Mouse (Mus musculus) hindbrain, embryonic 11.5 days (tissue): Measurements from ENCODE around the gene Zfp148. TPM values are rescaled to one million over a fixed set of nuclear protein-coding genes. Genes with fewer than 3 reads are reported as not detected.

ENCODE experiments used
- ATAC-seq: fragments of 200-750 bp; cut with Nextera tagmentation; 2 replicates; pipeline ENCODE4 v1.8.0; 2017; ENCODE audit warnings: mild to moderate bottlenecking, moderate TSS enrichment, moderate library complexity; ENCODE audit not compliant: low FRiP score
- DNase-seq: peaks from one replicate; pipeline ENCODE4 v3.0.0-alpha.2; 2015; ENCODE audit warnings: low spot score
- H3K27ac ChIP-seq: fragments of 300-500 bp; sonication (generic); 2 replicates; pipeline ENCODE4 v1.5.1; 2014; ENCODE audit warnings: mild to moderate bottlenecking, low read depth, low read length
- H3K27me3 ChIP-seq: fragments of 300-500 bp; sonication (generic); 2 replicates; pipeline ENCODE4 v1.6.1; 2014; ENCODE audit warnings: mild to moderate bottlenecking, low read length, moderate library complexity, mixed read lengths; ENCODE audit not compliant: control insufficient read depth, insufficient read depth
- H3K36me3 ChIP-seq: fragments of 300-500 bp; sonication (generic); 2 replicates; pipeline ENCODE4 v1.6.1; 2014; ENCODE audit warnings: mild to moderate bottlenecking, low read length, moderate library complexity, mixed read lengths; ENCODE audit not compliant: control insufficient read depth, insufficient read depth
- H3K4me1 ChIP-seq: fragments of 300-500 bp; sonication (generic); replicated peaks from 2 replicates; pipeline ENCODE4 v1.6.1; 2014; ENCODE audit warnings: low read length, mixed read lengths; ENCODE audit not compliant: control insufficient read depth, insufficient read depth
- H3K4me2 ChIP-seq: fragments of 300-500 bp; sonication (generic); replicated peaks from 2 replicates; pipeline ENCODE4 v1.6.1; 2014; ENCODE audit warnings: mild to moderate bottlenecking, low read depth, low read length
- H3K4me3 ChIP-seq: fragments of 300-500 bp; sonication (generic); 2 replicates; pipeline ENCODE4 v1.5.1; 2014; ENCODE audit warnings: low read depth, low read length
- H3K9ac ChIP-seq: fragments of 300-500 bp; sonication (generic); 2 replicates; pipeline ENCODE4 v1.6.1; 2014; ENCODE audit warnings: low read depth, low read length
- H3K9me3 ChIP-seq: fragments of 300-500 bp; sonication (generic); 2 replicates; pipeline ENCODE4 v1.6.1; 2016; ENCODE audit warnings: low read length; ENCODE audit not compliant: control insufficient read depth
- WGBS: fragments of 180-500 bp; shearing (Covaris S2); extraction: QIAGEN DNeasy Blood & Tissue Kit; methylation state at CpG from one replicate; pipeline ENCODE4 v1.1.7; 2014; 5-methylcytosine and 5-hydroxymethylcytosine counted together
- polyA plus RNA-seq: library from polyadenylated mRNA; unstranded; fragments of >200 nt; fragmentation: Nextera tagmentation; extraction: Ambion mirVana; gene quantifications from 2 replicates; pipeline ENCODE4 v1.2.1, GENCODE M21; 2014

Gene Zfp148
- polyA plus RNA-seq, 1 experiment from 2014 or later = 48.8 TPM

DNA sequence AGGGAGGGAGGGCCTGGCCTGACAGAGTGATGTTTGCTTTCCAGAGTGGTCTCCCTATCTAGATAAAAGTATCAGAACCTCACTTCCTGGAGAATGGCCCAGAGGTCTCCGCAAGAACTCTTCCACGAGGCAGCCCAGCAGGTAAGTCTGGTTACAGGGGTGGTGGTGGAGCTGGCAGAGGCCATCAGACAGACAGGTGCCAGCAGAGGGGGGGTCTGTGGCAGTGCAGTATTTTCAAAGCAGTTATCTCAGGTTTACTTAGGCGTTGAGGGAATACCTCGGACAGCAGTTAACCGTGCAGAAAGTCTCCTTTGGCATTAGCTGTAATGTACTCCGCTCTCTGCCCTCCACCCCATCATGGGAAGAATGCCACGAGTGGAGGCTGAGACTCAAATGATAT lies 137.6 kb downstream of the Zfp148 start:
- Histone ChIP-seq H3K27ac (no peak overlapping the region), H3K9me3 (no peaks in the 10 kb centered on the region), H3K4me1 (no peaks in the 10 kb centered on the region; the same call in 1 of the 2 replicates), H3K36me3 (no peaks in the 10 kb centered on the region), H3K4me3 (no peak overlapping the region), H3K4me2 (no peak overlapping the region), H3K27me3 (no peaks in the 10 kb centered on the region), H3K9ac (no peak overlapping the region)
- 74% methylated on average over 7 of the region's 7 CpGs for WGBS
- DNase-seq = no peak
- ATAC-seq = no peak

DNA sequence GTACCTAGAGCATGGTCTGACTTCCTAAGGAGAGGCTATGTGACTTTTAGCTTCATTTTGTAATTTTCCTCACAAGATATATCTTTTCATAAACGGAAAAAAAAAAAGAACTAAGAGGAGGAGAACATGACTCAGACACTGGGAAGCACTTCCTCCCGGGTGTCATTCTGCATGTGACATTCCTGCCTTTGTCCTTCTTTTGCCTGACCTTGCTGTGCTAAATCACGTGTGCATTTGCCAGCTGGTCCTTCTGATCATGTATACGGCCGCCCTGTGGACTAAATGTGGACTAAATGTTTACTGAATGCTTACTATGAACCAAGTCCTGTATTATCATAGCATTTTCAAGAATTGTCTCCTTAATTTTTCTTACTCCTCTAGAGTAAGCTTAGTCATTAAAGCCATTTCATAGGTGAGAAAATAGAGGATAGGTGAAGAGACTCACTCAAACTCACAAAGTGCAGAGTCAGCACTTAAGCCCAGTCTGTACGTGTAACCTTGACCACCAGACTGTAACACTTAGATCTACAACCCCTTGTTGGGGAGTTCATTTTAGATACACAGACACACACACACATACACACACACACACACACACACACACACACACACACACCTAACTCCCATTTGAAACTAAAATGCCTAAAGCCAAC lies 139.4 kb downstream of the Zfp148 start:
- Histone ChIP-seq H3K9me3 (no peaks in the 10 kb centered on the region), H3K4me1 (no peaks in the 10 kb centered on the region; the same call in 1 of the 2 replicates), H3K27me3 (no peaks in the 10 kb centered on the region), H3K4me3 (no peak overlapping the region), H3K9ac (no peak overlapping the region), H3K27ac (no peak overlapping the region), H3K36me3 (no peaks in the 10 kb centered on the region), H3K4me2 (no peak overlapping the region)
- no peak for ATAC-seq
- no peak for DNase-seq
- whole genome bisulfite sequencing = 81% methylated on average over 6 of the region's 6 CpGs

DNA sequence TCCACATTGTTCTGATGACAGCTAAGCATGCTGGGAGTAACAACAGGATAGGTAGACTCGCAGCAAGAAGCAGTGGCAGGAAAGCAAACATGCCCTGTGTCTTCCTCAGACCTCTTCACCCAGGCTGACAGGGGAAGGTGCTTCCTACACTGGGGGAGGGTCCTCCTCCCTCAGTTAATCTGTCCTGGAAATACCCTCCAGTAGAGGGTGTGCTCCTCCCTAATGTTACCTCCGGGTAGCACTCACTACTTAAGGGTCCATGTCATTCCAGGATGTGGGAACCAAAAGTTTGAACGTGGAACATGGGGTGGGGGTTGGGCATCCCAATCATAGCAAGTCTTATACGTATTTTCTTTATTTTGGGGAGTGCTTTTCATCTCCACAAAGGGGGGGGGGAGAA lies 141.9 kb downstream of the Zfp148 start:
- H3K4me2 ChIP-seq = no peak overlapping the region
- no peak overlapping the region for H3K9ac ChIP-seq
- no peaks in the 10 kb centered on the region for H3K9me3 ChIP-seq
- no peaks in the 10 kb centered on the region; the same call in 1 of the 2 replicates for H3K4me1 ChIP-seq
- no peak for ATAC-seq
- no peak overlapping the region for H3K4me3 ChIP-seq
- WGBS = 43% methylated on average over 4 of the region's 4 CpGs
- H3K36me3 ChIP-seq = no peaks in the 10 kb centered on the region
- H3K27ac ChIP-seq = no peak overlapping the region
- no peak for DNase-seq
- no peaks in the 10 kb centered on the region for H3K27me3 ChIP-seq

DNA sequence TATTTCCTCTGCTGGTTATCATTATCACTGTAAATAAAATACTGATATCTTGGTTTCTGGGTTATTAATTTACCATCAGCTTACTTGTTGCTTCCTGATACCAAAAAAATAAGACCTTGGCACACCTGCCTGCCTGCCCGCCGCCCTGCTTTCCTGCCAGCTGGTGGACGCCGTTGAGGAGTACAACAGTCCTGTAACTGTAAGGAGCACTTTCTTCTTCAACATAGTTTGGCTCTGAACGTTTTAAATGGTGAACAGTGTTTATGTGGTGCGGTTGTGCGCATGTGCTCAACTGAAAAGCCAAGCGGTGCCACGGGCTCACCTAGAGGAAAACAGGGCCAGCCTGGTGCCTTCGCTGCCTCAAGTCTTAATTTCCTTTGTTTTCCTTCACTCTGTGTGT lies 142.9 kb downstream of the Zfp148 start:
- DNase-seq (peak; percentile 18), ATAC-seq (no peak)
- Histone ChIP-seq H3K9me3 (no peaks in the 10 kb centered on the region), H3K4me1 (no peaks in the 10 kb centered on the region), H3K27me3 (no peaks in the 10 kb centered on the region), H3K27ac (no peak overlapping the region), H3K9ac (no peak overlapping the region), H3K4me2 (no peak overlapping the region), H3K4me3 (no peak overlapping the region), H3K36me3 (no peaks in the 10 kb centered on the region)
- WGBS = 62% methylated on average over 10 of the region's 10 CpGs

DNA sequence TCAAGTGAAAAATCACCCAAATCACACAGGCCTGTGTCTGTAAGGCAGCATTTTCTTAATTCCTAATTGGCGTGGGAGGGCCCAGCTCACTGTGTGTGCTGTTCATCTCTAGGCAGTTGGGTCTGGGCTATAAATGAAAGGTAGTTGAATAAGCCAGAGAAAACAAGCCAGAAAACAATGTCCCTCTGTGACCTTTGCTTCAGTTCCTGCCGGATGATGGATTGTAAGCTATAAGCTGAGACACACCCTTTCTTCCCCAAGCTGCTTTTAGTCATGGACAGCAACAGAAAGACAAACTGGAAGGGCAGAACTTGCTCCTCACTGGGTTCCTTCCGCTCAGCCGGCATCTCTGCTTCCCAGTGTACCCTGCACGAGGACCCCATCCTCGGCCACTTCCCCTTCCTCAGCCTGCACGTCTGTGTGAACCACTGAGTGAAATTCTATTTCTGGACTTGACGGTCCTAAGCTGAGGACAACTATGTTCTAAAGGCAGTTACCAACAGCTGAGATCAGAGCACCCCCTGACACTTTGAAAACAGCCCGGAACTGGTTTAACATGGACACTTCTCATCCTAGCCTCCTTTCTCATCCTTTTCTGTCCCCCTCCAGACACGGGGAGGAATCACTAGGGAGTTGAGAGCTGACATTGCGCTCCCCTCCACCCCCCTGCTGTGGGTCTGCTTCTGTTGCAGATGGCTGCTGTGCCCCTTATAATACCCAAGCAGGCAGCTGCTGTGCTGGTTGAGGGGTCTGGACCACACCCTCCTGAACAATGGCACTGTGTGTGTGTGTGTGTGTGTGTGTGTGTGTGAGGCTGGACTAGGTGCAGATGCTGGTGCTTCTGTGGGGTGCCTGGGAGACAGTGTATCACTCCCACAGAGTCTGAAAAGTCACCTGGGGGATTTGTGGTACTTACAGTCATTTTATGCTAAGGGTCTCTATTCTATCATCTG lies 149.1 kb downstream of the Zfp148 start:
- peak; percentile 40; the same call in 1 of the 2 replicates for ATAC-seq
- peak; percentile 38 for DNase-seq
- no peaks in the 10 kb centered on the region for H3K9me3 ChIP-seq

DNA sequence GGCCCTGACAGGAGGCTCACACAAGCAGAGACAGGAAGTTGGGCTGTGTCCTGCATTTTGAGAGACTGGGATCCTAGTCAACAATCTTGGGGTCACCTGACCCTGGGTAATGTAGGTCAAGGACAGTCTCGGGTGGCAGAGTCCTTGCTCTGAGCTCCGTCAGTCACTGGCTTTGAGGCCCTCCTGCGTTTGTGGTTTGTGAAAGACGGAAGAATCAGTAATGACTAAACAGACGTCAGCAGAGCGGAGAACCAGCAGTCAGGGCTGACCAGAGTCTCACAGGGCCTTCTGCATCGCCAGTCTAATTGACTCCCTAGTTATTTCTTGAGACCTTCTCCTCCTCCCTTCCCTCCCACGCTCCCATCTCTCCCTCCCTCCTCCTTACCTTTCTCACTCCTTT lies 150.5 kb downstream of the Zfp148 start:
- no peak overlapping the region for H3K4me2 ChIP-seq
- 78% methylated on average over 8 of the region's 8 CpGs for WGBS

More for the DNA sequence above, 149.1 kb downstream of the Zfp148 start:
- WGBS = 46% methylated on average over 11 of the region's 11 CpGs
- no peak overlapping the region for H3K9ac ChIP-seq
- no peak overlapping the region for H3K4me2 ChIP-seq
- H3K36me3 ChIP-seq = no peaks in the 10 kb centered on the region
- H3K4me3 ChIP-seq = no peak overlapping the region
- H3K27me3 ChIP-seq = no peaks in the 10 kb centered on the region
- 0 out of 2 replicates have a peak, but pooled peaks cover 3% of the 10 kb centered on the region for H3K4me1 ChIP-seq
- H3K27ac ChIP-seq = peak overlapping the region; percentile 70

DNA sequence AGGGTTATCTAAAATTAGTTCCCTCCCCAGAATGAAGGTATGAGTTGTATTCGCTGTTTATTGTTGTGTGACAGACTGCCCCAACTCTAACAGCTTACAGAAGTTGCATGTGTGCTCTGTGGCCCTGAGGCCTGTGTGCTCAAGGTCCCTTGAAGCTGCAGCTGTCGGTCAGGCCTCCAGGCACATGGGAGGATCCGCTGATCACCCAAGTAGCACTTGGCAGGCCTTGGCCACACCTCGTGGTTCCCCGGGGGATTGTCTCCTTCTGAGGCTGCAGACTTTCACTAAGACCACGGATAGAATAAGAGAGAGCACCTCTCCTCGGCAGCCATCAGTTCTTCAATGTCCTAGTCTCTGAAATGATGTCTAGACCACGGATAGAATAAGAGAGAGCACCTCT lies 155.8 kb downstream of the Zfp148 start:
- no peaks in the 10 kb centered on the region for H3K36me3 ChIP-seq
- ATAC-seq (no peak), DNase-seq (no peak)
- no peak overlapping the region for H3K4me3 ChIP-seq
- H3K27ac ChIP-seq = no peak overlapping the region
- no peak overlapping the region for H3K4me2 ChIP-seq
- H3K9me3 ChIP-seq = no peaks in the 10 kb centered on the region
- no peak overlapping the region for H3K9ac ChIP-seq
- no peaks in the 10 kb centered on the region for H3K4me1 ChIP-seq
- WGBS = 84% methylated on average over 8 of the region's 8 CpGs
- no peaks in the 10 kb centered on the region for H3K27me3 ChIP-seq

More for the DNA sequence above, 150.5 kb downstream of the Zfp148 start:
- Histone ChIP-seq H3K4me1 (0 out of 2 replicates have a peak, but pooled peaks cover 3% of the 10 kb centered on the region), H3K9me3 (no peaks in the 10 kb centered on the region), H3K4me3 (no peak overlapping the region), H3K9ac (no peak overlapping the region), H3K27ac (no peak overlapping the region), H3K36me3 (no peaks in the 10 kb centered on the region), H3K27me3 (no peaks in the 10 kb centered on the region)
- ATAC-seq = no peak
- no peak for DNase-seq

DNA sequence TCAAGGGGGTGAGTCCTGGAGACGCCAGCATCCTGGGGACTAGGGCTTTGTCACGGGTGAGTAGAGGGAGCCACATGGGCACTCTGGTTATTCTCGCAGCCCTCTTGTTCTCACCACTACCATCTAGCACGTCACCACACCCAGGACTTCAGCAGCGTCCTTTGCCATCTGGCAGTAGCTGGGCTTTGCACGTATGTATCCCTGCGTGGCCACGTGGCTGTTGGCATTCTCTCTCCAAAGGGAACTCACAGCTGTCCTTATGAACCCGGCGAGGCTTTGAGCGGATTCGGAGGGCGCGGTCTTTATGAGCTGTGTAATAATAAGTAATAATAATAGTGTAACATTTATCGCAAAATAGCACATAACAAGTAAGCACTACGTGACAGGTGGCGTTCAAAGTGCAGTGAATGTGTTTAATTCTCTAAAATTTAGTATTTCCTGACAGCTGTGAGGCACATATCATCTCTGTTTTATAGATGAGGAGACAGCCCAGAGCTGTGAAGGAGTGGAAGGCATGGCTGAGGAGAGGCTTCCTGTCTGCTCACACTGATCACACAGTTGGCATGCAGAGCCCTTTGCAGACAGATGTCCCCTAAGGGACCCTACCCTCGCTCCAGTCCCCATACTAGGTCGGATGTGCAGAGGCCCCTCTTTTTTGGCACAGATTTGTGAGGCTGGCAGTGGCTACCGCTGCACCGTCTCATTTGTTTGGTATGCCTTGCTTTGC lies 157.0 kb downstream of the Zfp148 start:
- H3K4me1 ChIP-seq = no peaks in the 10 kb centered on the region
- DNase-seq = no peak
- no peaks in the 10 kb centered on the region for H3K36me3 ChIP-seq
- no peak overlapping the region for H3K4me2 ChIP-seq
- H3K27ac ChIP-seq = no peak overlapping the region
- WGBS = 88% methylated on average over 21 of the region's 21 CpGs
- H3K4me3 ChIP-seq = no peak overlapping the region
- no peaks in the 10 kb centered on the region for H3K9me3 ChIP-seq
- H3K9ac ChIP-seq = no peak overlapping the region
- H3K27me3 ChIP-seq = no peaks in the 10 kb centered on the region
- no peak for ATAC-seq
